Mouse (Mus musculus) liver, adult 2 months (tissue): ENCODE results near the gene Ppargc1a.

Source experiments
- CTCF ChIP-seq: fragments of 200-500 bp; IDR thresholded peaks from 2 replicates; pipeline ENCODE4 v1.5.1; 2011; ENCODE audit warnings: low read depth, low read length, control low read depth
- POLR2A ChIP-seq: fragments of 200-500 bp; IDR thresholded peaks from 2 replicates; pipeline ENCODE4 v1.6.1; 2011; ENCODE audit warnings: low read length, control low read depth; ENCODE audit not compliant: insufficient read depth; ENCODE audit errors: extremely low read depth

- no peak for TF ChIP-seq POLR2A
- no peak for TF ChIP-seq CTCF
Observed at GRCm38 (mm10) chr5:51415456-51415855, 152.1 kb downstream of the Ppargc1a start.
